Mouse (Mus musculus) bone marrow macrophage, adult 2 months (primary cell): ENCODE results near the gene Akap6. TPM values are rescaled to one million over a fixed set of nuclear protein-coding genes. Genes with fewer than 3 reads are reported as not detected.

Experiments used
- H3K27ac ChIP-seq: 2 replicates; pipeline ENCODE4 v1.5.1; 2012; ENCODE audit warnings: low read depth, low read length; ENCODE audit not compliant: insufficient read depth
- H3K4me1 ChIP-seq: 2 replicates; pipeline ENCODE4 v1.6.1; 2012; ENCODE audit warnings: low read length; ENCODE audit not compliant: control insufficient read depth, insufficient read depth
- H3K4me3 ChIP-seq: 2 replicates; pipeline ENCODE4 v1.5.1; 2012; ENCODE audit warnings: mild to moderate bottlenecking, low read length, moderate library complexity; ENCODE audit not compliant: insufficient read depth
- CTCF ChIP-seq: IDR thresholded peaks from 2 replicates; pipeline ENCODE4 v1.5.1; 2012; ENCODE audit warnings: low read depth, mild to moderate bottlenecking, low read length, moderate library complexity
- POLR2A ChIP-seq: IDR thresholded peaks from 2 replicates; pipeline ENCODE4 v1.6.1; 2012; ENCODE audit warnings: mild to moderate bottlenecking, low read depth, low read length, borderline replicate concordance
- polyA plus RNA-seq: library from polyadenylated mRNA; stranded (reverse); fragments of >200 nt; gene quantifications from 2 replicates; pipeline ENCODE4 v1.2.4, GENCODE M21; 2012; ENCODE audit not compliant: missing spikeins, insufficient read depth, insufficient read length

Akap6 gene
- polyA plus RNA-seq, 1 experiment, result 0.05 TPM

GRCm38 (mm10) chr12:52957994-52958393 lies 258.8 kb downstream of the Akap6 start:
- no peak for TF ChIP-seq POLR2A
- no peak for TF ChIP-seq CTCF
- Histone ChIP-seq H3K4me3 (no peak overlapping the region), H3K27ac (no peak overlapping the region), H3K4me1 (peaks cover 2% of the 10 kb centered on the region; the same call in 1 of the 2 replicates)

DNA sequence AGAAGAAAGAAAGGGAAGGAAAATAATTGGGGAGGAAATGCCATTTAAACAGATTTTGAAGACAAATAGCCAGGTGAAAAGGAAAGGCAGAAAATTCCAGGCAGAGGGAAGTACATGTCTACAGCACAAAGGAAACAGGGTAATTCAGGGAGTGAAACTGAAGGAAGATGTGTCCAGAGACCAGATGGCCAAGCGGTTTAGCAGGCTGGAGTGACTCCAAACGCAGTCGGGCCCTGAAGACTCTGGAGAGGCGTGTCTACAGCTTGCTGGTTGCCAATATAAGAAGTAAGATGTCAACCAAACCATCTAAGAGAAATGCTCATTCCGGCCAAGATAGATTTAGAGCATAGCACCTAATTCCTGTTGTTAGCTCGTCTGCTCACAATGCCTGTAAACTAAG lies 292.6 kb downstream of the Akap6 start:
- Histone ChIP-seq H3K4me3 (no peak overlapping the region), H3K4me1 (no peaks in the 10 kb centered on the region), H3K27ac (no peak overlapping the region)
- TF ChIP-seq POLR2A (no peak), CTCF (no peak)

GRCm38 (mm10) chr12:53012336-53012735 lies 313.2 kb downstream of the Akap6 start:
- no peak overlapping the region for H3K27ac ChIP-seq
- no peak overlapping the region for H3K4me3 ChIP-seq
- TF ChIP-seq POLR2A (no peak), CTCF (no peak)
- H3K4me1 ChIP-seq, result no peaks in the 10 kb centered on the region

DNA sequence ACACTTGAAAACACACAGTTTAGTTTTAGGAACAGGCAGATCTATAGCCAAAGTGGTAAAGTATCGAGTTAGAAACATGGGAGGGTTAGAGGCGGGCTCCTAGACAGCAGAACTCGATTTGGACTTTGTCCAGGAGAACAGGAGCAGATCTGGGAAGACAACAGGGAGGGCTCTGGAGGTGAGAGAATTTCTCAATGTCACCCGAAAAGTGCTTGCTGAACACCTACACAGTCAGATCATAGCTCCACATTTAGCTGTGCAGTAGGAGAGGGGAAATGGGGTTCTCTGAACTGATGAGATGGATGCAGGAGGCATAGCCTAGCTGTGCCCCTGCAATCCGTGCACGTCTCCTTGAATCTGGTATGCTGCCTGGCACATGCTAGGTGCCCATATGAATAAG lies 315.4 kb downstream of the Akap6 start:
- TF ChIP-seq POLR2A (no peak), CTCF (no peak)
- no peaks in the 10 kb centered on the region for H3K4me1 ChIP-seq
- no peak overlapping the region for H3K4me3 ChIP-seq
- H3K27ac ChIP-seq, result no peak overlapping the region

DNA sequence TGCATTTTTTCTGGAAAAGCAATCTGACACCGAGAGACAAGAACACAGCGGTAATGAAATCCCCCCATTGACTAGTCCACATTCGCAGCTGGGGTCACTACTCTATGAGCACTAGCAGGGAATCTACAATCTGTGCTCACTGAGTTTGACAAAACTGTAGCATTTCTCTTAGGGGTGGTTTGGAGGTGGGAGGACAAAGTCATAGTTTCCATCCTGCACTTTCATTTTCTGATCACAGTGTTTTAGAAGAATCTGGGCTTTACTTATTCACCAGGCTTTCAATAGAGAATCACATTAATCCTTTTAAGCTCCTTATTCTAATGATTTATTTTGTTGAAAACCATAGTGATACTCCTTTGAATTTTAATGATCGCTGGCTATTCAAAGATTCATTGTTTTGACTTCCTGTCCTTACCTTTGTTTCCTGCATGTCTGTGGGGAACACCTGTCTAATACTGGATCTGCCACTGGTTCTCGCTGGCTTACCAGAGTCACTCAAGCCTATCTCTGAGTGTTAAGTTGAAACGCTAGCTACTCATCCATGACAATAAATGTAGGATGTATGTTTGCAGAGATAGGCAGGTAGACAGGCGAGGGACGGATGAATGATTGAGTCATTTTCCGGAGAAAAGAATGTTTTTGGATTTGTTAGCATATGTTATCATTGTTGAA lies 325.5 kb downstream of the Akap6 start:
- H3K4me1 ChIP-seq, result no peaks in the 10 kb centered on the region
- TF ChIP-seq POLR2A (no peak), CTCF (no peak)
- H3K27ac ChIP-seq, result no peak overlapping the region
- no peak overlapping the region for H3K4me3 ChIP-seq

GRCm38 (mm10) chr12:53027308-53027707 lies 328.1 kb downstream of the Akap6 start:
- Histone ChIP-seq H3K4me3 (no peak overlapping the region), H3K27ac (no peak overlapping the region), H3K4me1 (no peaks in the 10 kb centered on the region)
- TF ChIP-seq CTCF (no peak), POLR2A (no peak)

GRCm38 (mm10) chr12:53028926-53029325 lies 329.7 kb downstream of the Akap6 start:
- Histone ChIP-seq H3K4me1 (no peaks in the 10 kb centered on the region), H3K4me3 (no peak overlapping the region)
- no peak for TF ChIP-seq POLR2A
- no peak for TF ChIP-seq CTCF

GRCm38 (mm10) chr12:53029910-53030309 lies 330.7 kb downstream of the Akap6 start:
- Histone ChIP-seq H3K27ac (no peak overlapping the region), H3K4me3 (no peak overlapping the region), H3K4me1 (no peaks in the 10 kb centered on the region)
- TF ChIP-seq CTCF (no peak), POLR2A (no peak)

More at GRCm38 (mm10) chr12:53028926-53029325, 329.7 kb downstream of the Akap6 start:
- H3K27ac ChIP-seq, result no peak overlapping the region

DNA sequence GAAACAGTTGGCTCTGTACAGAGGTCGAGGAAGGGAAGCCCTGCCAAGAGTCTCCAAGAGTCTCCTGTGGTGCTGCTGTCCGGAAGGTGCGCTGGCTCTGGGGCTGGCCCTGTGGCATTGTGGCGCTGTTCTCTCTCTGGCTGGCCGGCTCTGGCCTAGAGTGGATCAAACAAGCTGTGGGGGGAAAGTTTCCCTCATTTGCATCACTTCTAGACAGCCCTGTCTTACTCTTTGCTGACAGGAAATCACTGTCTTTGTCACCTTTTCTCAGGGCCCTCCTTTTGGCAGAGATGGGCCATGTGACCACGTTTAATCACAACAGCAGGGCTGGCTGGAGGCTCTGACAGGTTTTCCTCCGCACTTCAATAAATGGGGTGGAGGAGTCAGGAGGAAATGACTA lies 333.6 kb downstream of the Akap6 start:
- Histone ChIP-seq H3K4me1 (no peaks in the 10 kb centered on the region), H3K4me3 (no peak overlapping the region), H3K27ac (no peak overlapping the region)
- TF ChIP-seq POLR2A, result no peak
- no peak for TF ChIP-seq CTCF

DNA sequence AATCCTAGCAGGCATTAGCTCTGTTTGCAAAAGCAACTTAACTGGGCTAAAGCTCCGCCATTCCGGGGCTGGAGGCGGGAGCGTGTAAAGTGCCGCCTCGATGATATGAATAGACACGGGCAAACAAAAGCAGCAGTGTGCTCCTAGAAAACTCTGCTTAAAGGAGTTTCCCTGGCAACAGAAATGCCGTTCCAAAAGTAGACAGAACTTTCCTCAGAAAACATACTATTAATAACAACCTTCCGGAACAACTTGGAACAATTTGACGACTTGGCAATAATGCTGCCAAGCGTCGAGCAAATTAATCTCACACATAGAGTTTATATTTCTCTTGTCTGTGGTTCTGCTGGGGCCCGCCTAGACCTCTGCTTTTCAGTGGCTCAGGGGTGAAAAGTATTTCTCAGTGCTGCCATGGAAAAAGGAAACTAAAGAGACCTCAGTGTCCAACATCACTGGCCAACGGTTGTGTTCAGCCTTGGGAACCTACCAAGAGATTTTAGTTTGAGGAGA lies 334.3 kb downstream of the Akap6 start:
- Histone ChIP-seq H3K4me3 (no peak overlapping the region), H3K27ac (no peak overlapping the region), H3K4me1 (no peaks in the 10 kb centered on the region)
- no peak for TF ChIP-seq POLR2A
- no peak for TF ChIP-seq CTCF

DNA sequence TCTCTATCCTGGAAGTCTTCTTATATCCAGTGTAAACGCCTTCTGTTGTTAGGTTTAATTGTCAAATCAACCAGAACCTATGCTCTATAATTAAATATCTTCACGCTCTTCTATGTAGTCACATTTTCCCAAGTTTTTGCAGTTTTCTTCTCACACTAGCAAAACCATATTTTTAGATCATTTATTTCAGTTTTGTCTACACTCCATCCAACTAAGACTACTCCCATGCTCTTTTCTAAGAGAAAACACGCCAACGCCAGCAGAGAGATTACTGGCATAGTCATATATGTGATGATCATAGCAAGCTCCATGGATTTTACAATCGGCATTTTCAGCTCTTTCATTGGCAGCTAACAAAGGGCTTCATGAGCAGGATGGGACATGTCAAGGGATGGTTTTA lies 341.5 kb downstream of the Akap6 start:
- no peak overlapping the region for H3K27ac ChIP-seq
- H3K4me3 ChIP-seq, result no peak overlapping the region
- no peak for TF ChIP-seq CTCF
- no peak for TF ChIP-seq POLR2A
- H3K4me1 ChIP-seq, result no peaks in the 10 kb centered on the region
